Mouse (Mus musculus) cerebellum, postnatal 10 days (tissue): ENCODE results near the gene Il12b.
"Not testable (repeated sequence)": the region's sequence is repeated elsewhere in the genome, so short reads cannot be mapped to it uniquely, and the experiment has no call there.

Experiments used
- DNase-seq, 2 experiments: peaks; one replicate each; pipeline ENCODE4 v3.0.0; 2021; ENCODE audit warnings: mixed read lengths in 2 of 2

The Il12b gene

DNA sequence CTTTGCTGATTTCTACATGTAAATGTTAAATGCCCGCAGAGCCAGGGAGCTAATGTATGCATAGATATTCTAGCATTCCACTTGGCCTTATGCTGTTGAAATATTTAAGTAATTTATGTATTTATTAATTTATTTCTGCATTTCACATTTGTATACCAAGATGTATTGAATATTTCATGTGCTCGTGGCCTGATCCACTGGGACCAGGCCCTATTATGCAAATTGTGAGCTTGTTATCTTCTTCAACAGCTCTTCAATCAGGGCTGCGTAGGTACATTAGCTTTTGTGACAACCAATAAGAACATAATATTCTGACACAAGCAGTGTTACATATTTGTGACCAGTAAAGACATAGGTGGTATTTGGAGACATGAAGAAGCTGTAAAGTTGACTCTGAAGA, 13.5 kb downstream of the Il12b start:
- no peak for DNase-seq

- no peak for DNase-seq
Observed at GRCm38 (mm10) chr11:44414605-44415004, 14.7 kb downstream of the Il12b start.

- no peak for DNase-seq
Observed at GRCm38 (mm10) chr11:44417403-44417802, 17.5 kb downstream of the Il12b start.

- DNase-seq: no peak
Observed at GRCm38 (mm10) chr11:44422337-44423111, 22.7 kb downstream of the Il12b start.

DNA sequence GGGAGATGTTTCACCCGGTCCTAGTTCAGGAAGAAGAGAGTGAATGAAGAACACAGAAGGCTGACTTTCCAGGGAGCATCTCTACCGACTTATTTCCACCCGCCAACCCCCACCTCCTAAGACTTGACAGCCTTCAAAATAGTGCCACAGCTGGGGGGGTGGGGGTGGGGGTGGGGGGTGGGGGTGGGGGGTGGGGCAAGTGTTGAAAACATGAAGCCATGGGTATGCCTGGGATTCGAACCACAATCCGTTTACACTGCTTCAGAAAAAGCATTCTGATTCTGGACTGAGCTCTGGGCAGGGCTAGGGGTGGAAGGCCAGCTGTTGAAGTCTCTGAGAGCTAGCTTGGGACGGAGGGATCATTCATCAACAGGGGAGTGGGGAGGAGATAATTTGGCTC, 23.4 kb downstream of the Il12b start:
- DNase-seq: no peak

- DNase-seq: no peak
Observed at GRCm38 (mm10) chr11:44423955-44424354, 24.1 kb downstream of the Il12b start.

- DNase-seq: no peak
Observed at GRCm38 (mm10) chr11:44425006-44425405, 25.1 kb downstream of the Il12b start.

- no peak for DNase-seq
Observed at GRCm38 (mm10) chr11:44425626-44426025, 25.8 kb downstream of the Il12b start.

GRCm38 (mm10) chr11:44427951-44428350, 28.1 kb downstream of the Il12b start:
- no peak for DNase-seq

DNA sequence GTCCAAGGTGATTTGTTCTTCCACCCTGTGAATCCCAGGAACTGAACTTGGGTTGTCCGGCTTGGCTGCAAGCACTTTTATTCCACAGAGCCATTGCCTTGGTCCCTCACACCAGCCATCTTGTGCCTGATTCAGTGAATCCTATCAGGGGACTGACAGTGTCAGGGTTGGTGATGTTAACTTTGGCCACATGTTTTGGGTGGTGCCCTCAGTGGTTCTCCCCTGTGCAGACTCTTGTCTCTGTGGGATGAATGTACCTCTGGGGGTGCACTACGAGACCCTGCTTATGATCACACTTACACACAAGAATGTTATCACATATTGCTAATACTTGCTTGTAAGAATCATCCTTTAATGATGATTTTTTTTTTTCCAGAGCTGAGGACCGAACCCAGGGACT, 30.2 kb downstream of the Il12b start:
- no peak for DNase-seq

DNA sequence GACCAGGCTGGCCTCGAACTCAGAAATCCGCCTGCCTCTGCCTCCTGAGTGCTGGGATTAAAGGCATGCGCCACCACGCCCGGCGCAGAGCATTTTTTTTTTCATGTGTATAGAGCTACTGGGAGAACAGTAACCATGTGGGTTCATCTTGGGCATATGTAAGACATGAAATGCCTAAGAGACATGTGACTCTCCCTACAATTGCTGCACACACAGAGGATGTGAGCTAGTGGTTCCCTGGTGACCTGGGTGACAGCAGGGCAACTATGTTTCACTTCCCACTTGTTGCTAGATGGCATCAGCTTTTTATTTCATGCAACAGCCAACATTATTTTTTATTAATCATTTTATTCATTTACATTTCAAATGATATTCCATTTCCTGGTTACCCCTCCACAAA, 37.9 kb downstream of the Il12b start:
- no peak for DNase-seq

- no peak for DNase-seq
Observed at GRCm38 (mm10) chr11:44451046-44451445, 51.2 kb downstream of the Il12b start.

DNA sequence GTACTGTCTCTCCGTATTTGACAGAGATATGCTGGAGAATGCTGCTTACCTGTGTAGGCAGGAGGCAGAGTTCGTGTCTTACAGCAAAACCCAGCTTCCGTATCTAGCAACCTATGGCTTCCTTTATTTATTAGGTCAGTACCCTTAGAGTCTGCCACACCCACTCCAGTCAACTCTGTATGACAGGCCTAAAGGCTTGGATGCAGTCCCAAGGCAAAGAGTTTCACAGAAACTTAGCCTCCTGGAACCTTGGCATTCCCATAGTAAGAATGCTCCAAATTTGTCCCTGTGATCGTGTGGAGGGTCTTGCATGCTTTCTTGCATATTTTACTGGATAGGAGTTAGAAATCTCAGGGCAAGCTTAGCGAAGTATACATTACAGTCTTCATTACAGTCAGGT, 52.2 kb downstream of the Il12b start:
- not testable (repeated sequence) for DNase-seq

DNA sequence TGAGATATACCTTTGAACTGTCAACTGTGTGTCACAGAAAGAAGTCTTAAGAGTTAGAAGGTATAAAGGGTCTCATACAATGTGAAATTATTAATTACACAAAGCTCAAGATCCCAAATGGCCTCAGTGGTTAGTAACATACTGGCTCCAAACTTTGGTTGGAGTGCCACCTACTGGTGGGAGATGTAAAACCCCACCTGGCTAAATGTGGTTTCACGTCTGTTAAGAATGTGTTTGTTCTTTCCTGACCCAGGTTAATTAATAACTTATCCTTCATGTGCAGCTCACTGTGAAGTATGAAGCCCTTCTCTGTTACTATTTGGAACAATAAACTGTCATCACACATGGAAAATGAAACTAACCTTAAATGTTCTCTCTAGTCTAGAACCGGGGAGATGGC, 53.6 kb downstream of the Il12b start:
- DNase-seq: peak; percentile 81 to 85

DNA sequence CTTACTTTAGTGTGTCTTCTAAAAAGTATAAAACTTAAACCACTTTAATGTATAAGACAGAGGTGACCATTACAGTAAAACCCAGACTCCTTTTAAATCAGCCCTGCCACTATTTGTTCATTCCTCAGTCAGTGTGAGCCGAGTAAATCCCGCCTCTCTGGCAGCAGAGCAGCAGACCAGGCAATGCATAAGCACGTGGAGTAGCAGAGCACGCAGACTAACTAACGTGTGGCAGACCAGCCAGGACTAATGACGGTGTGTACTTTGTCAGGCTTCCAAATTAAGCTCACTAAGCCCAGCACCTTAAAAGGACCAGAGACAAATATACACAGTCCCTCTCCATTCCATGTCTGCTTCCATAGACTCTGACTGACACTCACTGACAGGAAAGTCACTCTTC, 61.6 kb downstream of the Il12b start:
- DNase-seq: no peak
